Mouse (Mus musculus) spleen, postnatal 0 days (tissue): ENCODE measurements around the gene Cdc42ep4. TPM values are rescaled to one million over a fixed set of nuclear protein-coding genes. Genes with fewer than 3 reads are reported as not detected.

ENCODE experiments used
- polyA plus RNA-seq: library from polyadenylated mRNA; unstranded; fragments of >200 nt; fragmentation: Nextera tagmentation; extraction: Ambion mirVana; gene quantifications from 2 replicates; pipeline ENCODE4 v1.2.1, GENCODE M21; 2015

Gene Cdc42ep4
- polyA plus RNA-seq, result 27.0 and 28.2 TPM in 2 replicates

GRCm38 (mm10) chr11:113751484-113752084 lies at the start of gene Cdc42ep4:
Cdc42ep4 (minus strand) TSS chr11:113751881.

GRCm38 (mm10) chr11:113709731-113710256 lies 41.9 kb downstream of the Cdc42ep4 start, which contains the start of gene Cpsf4l:
Cpsf4l (minus strand) TSS chr11:113710017.

DNA sequence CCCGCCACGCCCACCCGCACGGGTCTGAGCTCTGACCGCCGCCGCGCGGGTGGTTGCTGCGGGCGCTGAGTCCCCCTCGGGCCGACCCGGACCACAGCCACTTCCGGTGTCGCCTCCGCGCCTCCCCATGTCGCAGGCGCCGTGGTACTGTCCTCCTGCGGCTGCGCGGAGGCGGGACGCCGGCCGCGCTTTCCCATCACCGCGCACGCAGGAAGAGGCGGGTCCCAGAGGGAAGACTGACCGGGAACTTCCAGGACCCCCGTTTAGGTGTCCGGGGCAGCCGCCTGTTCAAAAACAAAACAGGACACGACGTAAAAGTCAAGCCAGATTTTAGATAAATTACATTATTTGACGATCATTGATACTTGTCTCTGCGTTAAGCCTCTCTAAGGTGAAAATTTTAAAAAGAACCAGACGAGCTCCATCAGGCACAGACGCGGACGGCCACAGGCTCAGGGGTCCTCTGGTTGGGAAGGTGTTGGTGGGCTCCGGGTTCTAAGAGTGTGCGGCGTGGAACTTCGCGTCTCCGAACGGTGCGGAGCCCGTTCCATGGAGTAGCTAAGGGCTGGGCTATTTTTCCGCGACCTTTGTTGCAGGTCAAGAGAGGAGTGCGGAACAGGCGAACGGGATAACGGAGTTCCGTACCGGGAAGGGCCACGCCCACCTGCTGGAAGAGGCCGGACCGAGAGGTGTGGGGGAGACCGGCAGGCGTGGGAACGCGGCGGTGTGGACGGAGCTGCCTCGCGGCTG lies 67.5 kb downstream of the Cdc42ep4 start, which contains the start of the genes Fam104a and D11Wsu47e:
TSS of gene Fam104a (minus strand) at position 199 of the 750 bp plus-strand sequence.
TSS of gene D11Wsu47e (plus strand) at position 456 of the 750 bp plus-strand sequence.

Other genes starting within 250 kb of the Cdc42ep4 start
- 0.17 and 0.18 TPM in 2 replicates for gene Sstr2, start 132.5 kb downstream of the Cdc42ep4 start, polyA plus RNA-seq
- gene Cog1, start 102.7 kb downstream of the Cdc42ep4 start, polyA plus RNA-seq, result 12.3 and 14.0 TPM in 2 replicates
- gene Slc39a11, start 101.8 kb downstream of the Cdc42ep4 start, polyA plus RNA-seq, result 11.9 and 13.5 TPM in 2 replicates
- 44.5 and 46.0 TPM in 2 replicates for gene Fam104a, start 67.7 kb downstream of the Cdc42ep4 start, polyA plus RNA-seq
- 8.5 and 9.3 TPM in 2 replicates for gene D11Wsu47e, start 67.5 kb downstream of the Cdc42ep4 start, polyA plus RNA-seq
- 0.22 TPM in 1 of 2 replicates, not detected in the other for gene Cpsf4l, start 41.9 kb downstream of the Cdc42ep4 start, polyA plus RNA-seq